Mouse (Mus musculus): Measurements from ENCODE around the gene Hnf4a. TPM values are rescaled to one million over a fixed set of nuclear protein-coding genes. Genes with fewer than 3 reads are reported as not detected.

The Hnf4a gene
- polyA plus RNA-seq, 1 experiment from 2014 or later = not detected

GRCm38 (mm10) chr2:163503191-163503590 is 3.4 kb upstream of the Hnf4a start:
- no peak for ATAC-seq (ENCODE audit: low read depth)
- no peak overlapping the region for H3K4me3 ChIP-seq (ENCODE audit: low read length)
- no peaks in the 10 kb centered on the region for H3K4me1 ChIP-seq (replicated peaks; ENCODE audit: control insufficient read depth, insufficient read depth, low read length)
- no peak overlapping the region for H3K4me2 ChIP-seq (ENCODE audit: low read depth, low read length)
- 66% methylated on average over 7 of the region's 7 CpGs for WGBS
- H3K9me3 ChIP-seq (ENCODE audit: control insufficient read depth, low read length) = no peaks in the 10 kb centered on the region
- H3K36me3 ChIP-seq (ENCODE audit: control insufficient read depth, insufficient read depth, low read length) = no peaks in the 10 kb centered on the region
- H3K27me3 ChIP-seq (ENCODE audit: control insufficient read depth, insufficient read depth, low read depth, low read length) = no peaks in the 10 kb centered on the region
- no peak overlapping the region for H3K27ac ChIP-seq (ENCODE audit: low read length)
- no peak overlapping the region for H3K9ac ChIP-seq (ENCODE audit: low read length)

DNA sequence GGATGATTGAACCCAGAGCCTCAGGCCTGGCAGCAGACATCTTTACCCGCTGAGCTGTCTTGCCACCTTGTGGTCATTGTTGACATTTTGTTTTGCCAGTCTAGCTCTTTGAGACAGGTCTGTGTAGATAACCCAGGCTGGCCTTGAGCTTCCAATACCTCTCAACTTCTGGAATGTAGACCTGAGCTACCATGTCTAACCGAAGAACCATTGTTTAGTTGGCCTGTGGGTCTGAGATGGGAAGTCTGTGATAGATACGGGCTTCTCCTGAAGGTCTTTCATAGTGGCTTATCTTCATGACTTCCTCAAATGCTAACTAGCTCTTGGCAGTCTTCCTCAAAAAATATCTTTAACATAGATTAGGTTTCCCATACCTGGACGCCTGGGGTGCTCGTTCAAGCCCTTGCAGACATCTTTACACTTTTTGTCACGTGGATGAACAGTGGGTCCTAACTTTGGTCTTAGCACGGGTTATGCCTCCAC is 19.2 kb downstream of the Hnf4a start:
- Histone ChIP-seq H3K27ac (ENCODE audit: low read length) (no peak overlapping the region), H3K4me2 (ENCODE audit: low read depth, low read length) (no peak overlapping the region), H3K9ac (ENCODE audit: low read length) (no peak overlapping the region), H3K36me3 (ENCODE audit: control insufficient read depth, insufficient read depth, low read length) (no peaks in the 10 kb centered on the region), H3K4me1 (replicated peaks; ENCODE audit: control insufficient read depth, insufficient read depth, low read length) (no peaks in the 10 kb centered on the region), H3K4me3 (ENCODE audit: low read length) (no peak overlapping the region), H3K9me3 (ENCODE audit: control insufficient read depth, low read length) (no peaks in the 10 kb centered on the region), H3K27me3 (ENCODE audit: control insufficient read depth, insufficient read depth, low read depth, low read length) (no peaks in the 10 kb centered on the region)
- no peak for ATAC-seq (ENCODE audit: low read depth)
- 77% methylated on average over 7 of the region's 7 CpGs for WGBS

DNA sequence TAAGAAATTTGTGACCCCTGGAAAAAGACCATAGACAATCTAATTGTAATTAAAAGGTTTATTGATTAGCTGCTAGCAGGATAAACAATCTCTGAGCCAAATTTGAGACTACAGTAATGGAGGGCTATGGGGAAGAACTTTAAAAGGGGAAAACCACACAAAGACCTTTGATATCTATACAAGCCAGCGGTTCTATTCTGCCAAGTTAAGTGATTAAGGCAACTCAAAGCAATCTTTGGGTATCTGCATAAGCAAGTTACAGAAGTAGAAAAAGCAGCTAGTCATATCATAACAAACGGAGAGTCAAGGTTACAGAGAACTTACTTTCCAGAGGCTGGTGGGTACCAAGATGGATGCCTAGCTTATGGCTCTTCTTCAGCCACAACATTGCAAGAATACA is 20.9 kb downstream of the Hnf4a start:
- no peak overlapping the region for H3K4me2 ChIP-seq (ENCODE audit: low read depth, low read length)
- no peak overlapping the region for H3K9ac ChIP-seq (ENCODE audit: low read length)
- no peaks in the 10 kb centered on the region for H3K4me1 ChIP-seq (replicated peaks; ENCODE audit: control insufficient read depth, insufficient read depth, low read length)
- ATAC-seq (ENCODE audit: low read depth) = no peak
- no peak overlapping the region for H3K4me3 ChIP-seq (ENCODE audit: low read length)
- H3K36me3 ChIP-seq (ENCODE audit: control insufficient read depth, insufficient read depth, low read length) = no peaks in the 10 kb centered on the region
- no peaks in the 10 kb centered on the region for H3K9me3 ChIP-seq (ENCODE audit: control insufficient read depth, low read length)
- WGBS = 70% methylated on average over 2 of the region's 2 CpGs
- no peaks in the 10 kb centered on the region for H3K27me3 ChIP-seq (ENCODE audit: control insufficient read depth, insufficient read depth, low read depth, low read length)
- H3K27ac ChIP-seq (ENCODE audit: low read length) = no peak overlapping the region

DNA sequence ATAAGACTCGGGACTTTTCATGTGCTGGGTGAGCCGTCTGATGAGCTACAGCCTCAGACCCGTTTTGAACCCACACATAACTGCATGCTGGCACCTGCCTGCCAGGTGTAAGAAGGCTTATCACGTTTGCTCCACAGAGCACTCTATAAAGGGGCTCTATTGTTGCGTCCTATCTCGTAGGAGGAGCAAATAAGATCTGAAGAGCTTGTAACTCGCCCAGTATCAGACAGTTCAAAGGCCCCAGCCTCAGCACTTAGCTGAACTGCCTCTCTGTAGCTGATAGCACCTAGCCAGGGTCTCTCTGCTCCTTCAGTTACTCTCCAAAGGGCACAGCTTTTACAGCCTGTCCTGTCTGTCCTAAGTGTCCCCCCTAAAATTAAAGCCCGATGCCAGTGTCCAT is 23.8 kb downstream of the Hnf4a start:
- Histone ChIP-seq H3K9ac (ENCODE audit: low read length) (no peak overlapping the region), H3K36me3 (ENCODE audit: control insufficient read depth, insufficient read depth, low read length) (no peaks in the 10 kb centered on the region), H3K9me3 (ENCODE audit: control insufficient read depth, low read length) (no peaks in the 10 kb centered on the region), H3K4me1 (replicated peaks; ENCODE audit: control insufficient read depth, insufficient read depth, low read length) (0 out of 2 replicates have a peak, but pooled peaks cover 4% of the 10 kb centered on the region), H3K27ac (ENCODE audit: low read length) (no peak overlapping the region), H3K27me3 (ENCODE audit: control insufficient read depth, insufficient read depth, low read depth, low read length) (no peaks in the 10 kb centered on the region; the same call in 1 of the 2 replicates), H3K4me3 (ENCODE audit: low read length) (no peak overlapping the region), H3K4me2 (ENCODE audit: low read depth, low read length) (no peak overlapping the region)
- ATAC-seq (ENCODE audit: low read depth) = no peak
- 26% methylated on average over 8 of the region's 8 CpGs for WGBS

- Histone ChIP-seq H3K9ac (ENCODE audit: low read length) (no peak overlapping the region), H3K4me2 (ENCODE audit: low read depth, low read length) (no peak overlapping the region), H3K27me3 (ENCODE audit: control insufficient read depth, insufficient read depth, low read depth, low read length) (no peaks in the 10 kb centered on the region; the same call in none of the 2 replicates), H3K9me3 (ENCODE audit: control insufficient read depth, low read length) (no peaks in the 10 kb centered on the region), H3K36me3 (ENCODE audit: control insufficient read depth, insufficient read depth, low read length) (no peaks in the 10 kb centered on the region), H3K27ac (ENCODE audit: low read length) (no peak overlapping the region), H3K4me1 (replicated peaks; ENCODE audit: control insufficient read depth, insufficient read depth, low read length) (0 out of 2 replicates have a peak, but pooled peaks cover 4% of the 10 kb centered on the region), H3K4me3 (ENCODE audit: low read length) (no peak overlapping the region)
- WGBS = 10% methylated on average over 9 of the region's 9 CpGs
- no peak for ATAC-seq (ENCODE audit: low read depth)
Observed at GRCm38 (mm10) chr2:163531917-163532316, 25.3 kb downstream of the Hnf4a start.

DNA sequence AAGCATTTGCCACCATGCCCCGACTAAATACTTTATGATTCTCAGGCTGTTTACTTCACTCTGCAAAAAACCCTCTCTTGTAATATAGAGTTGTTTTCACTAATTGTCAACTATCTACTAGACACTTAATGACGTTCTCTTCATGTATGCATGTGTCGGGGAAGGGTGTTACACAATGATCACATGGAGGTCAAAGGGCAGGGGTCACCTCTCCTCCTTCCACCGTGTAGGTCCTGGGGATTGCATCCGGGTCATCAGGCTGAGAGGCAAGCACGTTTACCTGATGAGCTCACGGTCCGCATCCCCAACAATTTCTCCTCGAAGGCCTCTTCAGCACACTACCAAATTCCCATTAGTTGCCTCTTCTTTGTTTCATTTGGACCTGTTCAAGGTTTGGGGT is 26.6 kb downstream of the Hnf4a start:
- Histone ChIP-seq H3K9ac (ENCODE audit: low read length) (no peak overlapping the region), H3K9me3 (ENCODE audit: control insufficient read depth, low read length) (no peaks in the 10 kb centered on the region), H3K4me3 (ENCODE audit: low read length) (no peak overlapping the region), H3K36me3 (ENCODE audit: control insufficient read depth, insufficient read depth, low read length) (no peaks in the 10 kb centered on the region), H3K4me2 (ENCODE audit: low read depth, low read length) (no peak overlapping the region), H3K27me3 (ENCODE audit: control insufficient read depth, insufficient read depth, low read depth, low read length) (no peaks in the 10 kb centered on the region; the same call in none of the 2 replicates), H3K4me1 (replicated peaks; ENCODE audit: control insufficient read depth, insufficient read depth, low read length) (0 out of 2 replicates have a peak, but pooled peaks cover 4% of the 10 kb centered on the region), H3K27ac (ENCODE audit: low read length) (no peak overlapping the region)
- WGBS = 73% methylated on average over 9 of the region's 9 CpGs
- ATAC-seq (ENCODE audit: low read depth) = no peak

- peak overlapping the region; percentile 39 for H3K4me3 ChIP-seq (ENCODE audit: low read length)
- no peaks in the 10 kb centered on the region; the same call in none of the 2 replicates for H3K27me3 ChIP-seq (ENCODE audit: control insufficient read depth, insufficient read depth, low read depth, low read length)
- no peaks in the 10 kb centered on the region for H3K9me3 ChIP-seq (ENCODE audit: control insufficient read depth, low read length)
- no peak overlapping the region for H3K27ac ChIP-seq (ENCODE audit: low read length)
- peak; percentile 86 for ATAC-seq (ENCODE audit: low read depth)
- H3K9ac ChIP-seq (ENCODE audit: low read length) = peak overlapping the region; percentile 62; the same call in 1 of the 2 replicates
- no peaks in the 10 kb centered on the region for H3K36me3 ChIP-seq (ENCODE audit: control insufficient read depth, insufficient read depth, low read length)
- 0 out of 2 replicates have a peak, but pooled peaks cover 4% of the 10 kb centered on the region for H3K4me1 ChIP-seq (replicated peaks; ENCODE audit: control insufficient read depth, insufficient read depth, low read length)
- peak overlapping the region; percentile 71 for H3K4me2 ChIP-seq (ENCODE audit: low read depth, low read length)
- 6% methylated on average over 22 of the region's 22 CpGs for WGBS
Observed at GRCm38 (mm10) chr2:163534958-163535524, 28.4 kb downstream of the Hnf4a start.

DNA sequence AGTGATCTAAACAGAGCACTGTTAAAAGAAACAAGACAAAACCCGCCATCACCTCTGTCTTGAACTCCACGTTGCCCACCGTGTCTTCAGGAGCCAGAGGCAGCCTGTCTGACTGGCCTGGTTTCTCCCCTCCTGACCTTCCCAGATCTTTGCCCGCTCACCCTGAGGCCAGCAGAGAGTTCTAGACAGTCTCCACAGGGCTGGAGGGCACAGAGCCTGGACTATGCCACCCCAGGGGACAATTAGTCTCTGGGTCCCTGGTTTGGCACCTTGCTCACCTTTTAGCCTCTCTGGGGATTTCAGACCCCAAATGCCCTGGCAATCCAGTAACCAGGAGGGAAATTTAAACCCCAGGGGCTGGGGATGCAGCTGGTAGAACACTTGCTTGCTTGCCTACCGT is 30.8 kb downstream of the Hnf4a start:
- H3K4me1 ChIP-seq (replicated peaks; ENCODE audit: control insufficient read depth, insufficient read depth, low read length) = 0 out of 2 replicates have a peak, but pooled peaks cover 4% of the 10 kb centered on the region
- H3K36me3 ChIP-seq (ENCODE audit: control insufficient read depth, insufficient read depth, low read length) = no peaks in the 10 kb centered on the region
- 61% methylated on average over 5 of the region's 5 CpGs for WGBS
- no peak for ATAC-seq (ENCODE audit: low read depth)
- H3K9ac ChIP-seq (ENCODE audit: low read length) = no peak overlapping the region
- H3K27ac ChIP-seq (ENCODE audit: low read length) = no peak overlapping the region
- H3K4me3 ChIP-seq (ENCODE audit: low read length) = no peak overlapping the region
- no peaks in the 10 kb centered on the region; the same call in none of the 2 replicates for H3K27me3 ChIP-seq (ENCODE audit: control insufficient read depth, insufficient read depth, low read depth, low read length)
- no peaks in the 10 kb centered on the region for H3K9me3 ChIP-seq (ENCODE audit: control insufficient read depth, low read length)
- H3K4me2 ChIP-seq (ENCODE audit: low read depth, low read length) = no peak overlapping the region

DNA sequence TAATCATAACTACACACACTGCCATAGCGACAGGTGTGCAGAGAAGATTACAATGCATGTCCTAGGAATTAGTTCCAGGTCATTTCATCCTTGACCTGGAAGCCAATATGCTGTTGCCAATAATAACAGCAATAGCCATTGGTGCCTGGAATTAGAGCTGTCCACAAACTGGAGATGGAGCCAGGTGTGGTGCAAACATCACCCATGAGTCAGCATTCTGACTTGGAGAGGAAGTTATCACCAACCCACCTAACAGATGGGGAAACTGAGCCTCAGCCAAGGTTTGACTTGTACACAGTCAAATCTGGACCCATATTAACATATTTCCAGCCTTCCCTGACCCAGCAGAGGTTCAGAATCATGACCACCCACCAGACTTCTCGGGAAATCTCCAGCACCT is 31.8 kb downstream of the Hnf4a start:
- H3K4me1 ChIP-seq (replicated peaks; ENCODE audit: control insufficient read depth, insufficient read depth, low read length) = 0 out of 2 replicates have a peak, but pooled peaks cover 4% of the 10 kb centered on the region
- WGBS = 79% methylated on average over 2 of the region's 2 CpGs
- H3K27me3 ChIP-seq (ENCODE audit: control insufficient read depth, insufficient read depth, low read depth, low read length) = no peaks in the 10 kb centered on the region; the same call in 1 of the 2 replicates

More for the DNA sequence above, 31.8 kb downstream of the Hnf4a start:
- Histone ChIP-seq H3K4me3 (ENCODE audit: low read length) (no peak overlapping the region), H3K9ac (ENCODE audit: low read length) (no peak overlapping the region), H3K27ac (ENCODE audit: low read length) (no peak overlapping the region), H3K36me3 (ENCODE audit: control insufficient read depth, insufficient read depth, low read length) (no peaks in the 10 kb centered on the region), H3K4me2 (ENCODE audit: low read depth, low read length) (no peak overlapping the region), H3K9me3 (ENCODE audit: control insufficient read depth, low read length) (no peaks in the 10 kb centered on the region)
- ATAC-seq (ENCODE audit: low read depth) = no peak

Data from lung, embryonic 16.5 days (tissue).